Mouse (Mus musculus): Measurements from ENCODE around the gene Gpat2. TPM values are rescaled to one million over a fixed set of nuclear protein-coding genes. Genes with fewer than 3 reads are reported as not detected.

Gpat2 gene
- total RNA-seq, 2 experiments from 2014 or later: 0.48 to 0.58 TPM

Other genes starting within 250 kb of the Gpat2 start
- gene 1810024B03Rik, start 216.9 kb upstream of the Gpat2 start, total RNA-seq (2021): 1 to 10 TPM; 1.3 to 1.8 TPM
- 10 to 100 TPM; 58.9 to 70.8 TPM for gene Snrnp200, start 216.8 kb upstream of the Gpat2 start, total RNA-seq (2021)
- 10 to 100 TPM; 85.9 to 93.7 TPM for gene Ciao1, start 177.4 kb upstream of the Gpat2 start, total RNA-seq (2021)
- gene Tmem127, start 177.3 kb upstream of the Gpat2 start, total RNA-seq (2021): 10 to 100 TPM; 55.4 to 56.4 TPM
- 100 to 1,000 TPM; 143 to 175 TPM for gene Stard7, start 155.0 kb upstream of the Gpat2 start, total RNA-seq (2021)
- gene Dusp2, start 89.0 kb upstream of the Gpat2 start, total RNA-seq (2021): 1 to 10 TPM; 4.2 to 5.5 TPM
- gene Astl, start 86.6 kb upstream of the Gpat2 start, total RNA-seq (2021): under 1 TPM in 1 of 2 experiments, not detected in 1; 0.21 TPM
- 1 to 10 TPM; 2.6 to 2.7 TPM for gene Adra2b, start 62.0 kb upstream of the Gpat2 start, total RNA-seq (2021)
- gene Fahd2a, start 19.4 kb downstream of the Gpat2 start, total RNA-seq (2021): 10 to 100 TPM; 44.4 to 52.4 TPM
- gene Kcnip3, start 96.9 kb downstream of the Gpat2 start, total RNA-seq (2021): 1 to 10 TPM; 3.5 to 4.3 TPM
- under 1 TPM; 0.09 to 0.12 TPM for gene Prom2, start 116.3 kb downstream of the Gpat2 start, total RNA-seq (2021)
- 1 to 10 TPM; 3.0 to 4.3 TPM for gene Zfp661, start 161.9 kb downstream of the Gpat2 start, total RNA-seq (2021)
- 100 to 1,000 TPM; 137 to 159 TPM for gene Mrps5, start 162.0 kb downstream of the Gpat2 start, total RNA-seq (2021)
- 1 to 10 TPM; 5.8 to 7.0 TPM for gene Mal, start 231.5 kb downstream of the Gpat2 start, total RNA-seq (2021)

All from adrenal gland, postnatal 10 days (tissue).